Mouse (Mus musculus) neural tube, embryonic 14.5 days (tissue): ENCODE data around the gene Hmgb1. TPM values are rescaled to one million over a fixed set of nuclear protein-coding genes. Genes with fewer than 3 reads are reported as not detected.
A peak's percentile ranks its signal among the peaks of the same experiment; 100 is the strongest.

Experiments
- ATAC-seq: fragments of 200-750 bp; cut with Nextera tagmentation; 2 replicates; pipeline ENCODE4 v1.8.0; 2017; ENCODE audit warnings: low read depth, mild to moderate bottlenecking, moderate TSS enrichment, moderate library complexity
- H3K27ac ChIP-seq: fragments of 300-500 bp; sonication (generic); 2 replicates; pipeline ENCODE4 v1.5.1; 2014; ENCODE audit warnings: low read depth, mild to moderate bottlenecking, control low read depth, low read length, moderate library complexity, mixed read lengths
- H3K27me3 ChIP-seq: fragments of 300-500 bp; sonication (generic); 2 replicates; pipeline ENCODE4 v1.6.1; 2014; ENCODE audit warnings: low read length; ENCODE audit not compliant: control insufficient read depth, insufficient read depth
- H3K36me3 ChIP-seq: fragments of 300-500 bp; sonication (generic); 2 replicates; pipeline ENCODE4 v1.6.1; 2014; ENCODE audit warnings: low read length, mixed read lengths; ENCODE audit not compliant: control insufficient read depth, insufficient read depth
- H3K4me1 ChIP-seq: fragments of 300-500 bp; sonication (generic); 2 replicates; pipeline ENCODE4 v1.6.1; 2014; ENCODE audit warnings: low read length; ENCODE audit not compliant: control insufficient read depth, insufficient read depth
- H3K4me2 ChIP-seq: fragments of 300-500 bp; sonication (generic); 2 replicates; pipeline ENCODE4 v1.6.1; 2014; ENCODE audit warnings: mild to moderate bottlenecking, low read depth, low read length, control low read depth
- H3K4me3 ChIP-seq: fragments of 300-500 bp; sonication (generic); 2 replicates; pipeline ENCODE4 v1.5.1; 2014; ENCODE audit warnings: low read depth, low read length, control low read depth, mixed read lengths
- H3K9ac ChIP-seq: fragments of 300-500 bp; sonication (generic); replicated peaks from 2 replicates; pipeline ENCODE4 v1.6.1; 2014; ENCODE audit warnings: low read depth, mild to moderate bottlenecking, control low read depth, low read length, mixed read lengths
- H3K9me3 ChIP-seq: fragments of 300-500 bp; sonication (generic); 2 replicates; pipeline ENCODE4 v1.6.1; 2016; ENCODE audit warnings: low read length; ENCODE audit not compliant: control insufficient read depth
- WGBS: fragments of 180-500 bp; shearing (Covaris S2); extraction: QIAGEN DNeasy Blood & Tissue Kit; methylation state at CpG from one replicate; pipeline ENCODE4 v1.1.7; 2014; 5-methylcytosine and 5-hydroxymethylcytosine counted together
- polyA plus RNA-seq: library from polyadenylated mRNA; unstranded; fragments of >200 nt; fragmentation: Nextera tagmentation; extraction: Ambion mirVana; gene quantifications from 2 replicates; pipeline ENCODE4 v1.2.1, GENCODE M21; 2014

Hmgb1 gene
- polyA plus RNA-seq, 1 experiment from 2014 or later: 766 TPM

GRCm38 (mm10) chr5:149028394-149028793 lies 155.9 kb downstream of the Hmgb1 start:
- WGBS: 88% methylated on average over 5 of the region's 5 CpGs
- H3K27me3 ChIP-seq: no peaks in the 10 kb centered on the region
- no peak overlapping the region for H3K4me3 ChIP-seq
- no peaks in the 10 kb centered on the region for H3K36me3 ChIP-seq
- H3K27ac ChIP-seq: no peak overlapping the region
- H3K9ac ChIP-seq: no peak overlapping the region
- no peak for ATAC-seq
- 0 out of 2 replicates have a peak, but pooled peaks cover 6% of the 10 kb centered on the region for H3K4me1 ChIP-seq
- no peak overlapping the region for H3K4me2 ChIP-seq
- no peaks in the 10 kb centered on the region for H3K9me3 ChIP-seq

- Histone ChIP-seq H3K4me2 (no peak overlapping the region), H3K4me3 (no peak overlapping the region), H3K4me1 (0 out of 2 replicates have a peak, but pooled peaks cover 6% of the 10 kb centered on the region), H3K27me3 (no peaks in the 10 kb centered on the region), H3K9ac (no peak overlapping the region), H3K27ac (no peak overlapping the region), H3K36me3 (no peaks in the 10 kb centered on the region), H3K9me3 (no peaks in the 10 kb centered on the region)
- WGBS: 79% methylated on average over 8 of the region's 8 CpGs
- ATAC-seq: no peak
Observed at GRCm38 (mm10) chr5:149027389-149027788, 156.9 kb downstream of the Hmgb1 start.

GRCm38 (mm10) chr5:149021120-149021519 lies 163.2 kb downstream of the Hmgb1 start:
- Histone ChIP-seq H3K4me3 (no peak overlapping the region), H3K36me3 (no peaks in the 10 kb centered on the region), H3K4me1 (no peaks in the 10 kb centered on the region), H3K9ac (no peak overlapping the region), H3K4me2 (no peak overlapping the region), H3K9me3 (no peaks in the 10 kb centered on the region), H3K27ac (no peak overlapping the region), H3K27me3 (no peaks in the 10 kb centered on the region)
- ATAC-seq: no peak
- 63% methylated on average over 7 of the region's 7 CpGs for WGBS

- Histone ChIP-seq H3K9me3 (no peaks in the 10 kb centered on the region), H3K4me3 (no peak overlapping the region), H3K27me3 (no peaks in the 10 kb centered on the region), H3K4me2 (no peak overlapping the region), H3K9ac (no peak overlapping the region), H3K27ac (no peak overlapping the region), H3K36me3 (no peaks in the 10 kb centered on the region), H3K4me1 (no peaks in the 10 kb centered on the region)
- ATAC-seq: no peak
- 65% methylated on average over 16 of the region's 16 CpGs for WGBS
Observed at GRCm38 (mm10) chr5:149020681-149021062, 163.6 kb downstream of the Hmgb1 start.

- no peaks in the 10 kb centered on the region for H3K4me1 ChIP-seq
- no peak overlapping the region for H3K27ac ChIP-seq
- WGBS: 57% methylated on average over 18 of the region's 18 CpGs
- H3K4me3 ChIP-seq: no peak overlapping the region
- no peak for ATAC-seq
- H3K36me3 ChIP-seq: no peaks in the 10 kb centered on the region
- no peak overlapping the region for H3K9ac ChIP-seq
- H3K27me3 ChIP-seq: no peaks in the 10 kb centered on the region
- H3K9me3 ChIP-seq: no peaks in the 10 kb centered on the region
- no peak overlapping the region for H3K4me2 ChIP-seq
Observed at GRCm38 (mm10) chr5:149020059-149020680, 164.1 kb downstream of the Hmgb1 start.

- no peaks in the 10 kb centered on the region for H3K36me3 ChIP-seq
- WGBS: 88% methylated on average over 3 of the region's 3 CpGs
- H3K9ac ChIP-seq: no peak overlapping the region
- no peak for ATAC-seq
- H3K27ac ChIP-seq: no peak overlapping the region
- H3K27me3 ChIP-seq: no peaks in the 10 kb centered on the region
- no peaks in the 10 kb centered on the region for H3K4me1 ChIP-seq
- no peak overlapping the region for H3K4me3 ChIP-seq
- no peak overlapping the region for H3K4me2 ChIP-seq
- H3K9me3 ChIP-seq: no peaks in the 10 kb centered on the region
Observed at GRCm38 (mm10) chr5:149017666-149018415, 166.4 kb downstream of the Hmgb1 start.

DNA sequence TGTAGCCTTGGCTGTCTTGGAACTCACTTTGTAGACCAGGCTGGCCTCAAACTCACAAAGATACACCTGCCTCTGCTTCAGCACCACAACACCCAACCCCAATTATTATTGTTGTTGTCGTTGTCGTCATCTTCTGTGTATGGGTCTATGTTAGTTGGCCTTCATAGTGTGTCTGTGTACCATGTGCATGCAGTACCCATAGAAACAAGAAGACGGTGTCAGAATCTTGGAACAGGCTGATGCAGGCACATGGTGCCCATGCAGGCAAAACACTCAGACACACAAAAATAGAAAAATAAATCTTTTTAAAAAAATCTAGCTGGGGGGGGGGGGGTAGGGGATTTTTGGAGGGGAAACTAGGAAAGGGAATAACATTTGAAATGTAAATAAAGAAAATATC lies 167.1 kb downstream of the Hmgb1 start:
- Histone ChIP-seq H3K27me3 (no peaks in the 10 kb centered on the region), H3K4me3 (no peak overlapping the region), H3K4me1 (no peaks in the 10 kb centered on the region), H3K36me3 (no peaks in the 10 kb centered on the region), H3K27ac (no peak overlapping the region), H3K4me2 (no peak overlapping the region), H3K9ac (no peak overlapping the region), H3K9me3 (no peaks in the 10 kb centered on the region)
- WGBS: 92% methylated on average over 3 of the region's 3 CpGs
- no peak for ATAC-seq

GRCm38 (mm10) chr5:149016261-149016660 lies 168.0 kb downstream of the Hmgb1 start:
- Histone ChIP-seq H3K9me3 (no peaks in the 10 kb centered on the region), H3K4me2 (no peak overlapping the region), H3K27me3 (no peaks in the 10 kb centered on the region), H3K36me3 (no peaks in the 10 kb centered on the region), H3K27ac (no peak overlapping the region), H3K4me1 (no peaks in the 10 kb centered on the region), H3K4me3 (peak overlapping the region; percentile 41; the same call in 1 of the 2 replicates), H3K9ac (no peak overlapping the region)
- WGBS: 70% methylated on average over 5 of the region's 5 CpGs
- ATAC-seq: no peak
